Mouse (Mus musculus): Measurements from ENCODE around the gene Ccdc155. TPM values are rescaled to one million over a fixed set of nuclear protein-coding genes. Genes with fewer than 3 reads are reported as not detected.

Gene Ccdc155
- 1.2 TPM in 2 replicates for polyA plus RNA-seq (2016; fragmentation: Nextera tagmentation; extraction: Ambion mirVana)

DNA sequence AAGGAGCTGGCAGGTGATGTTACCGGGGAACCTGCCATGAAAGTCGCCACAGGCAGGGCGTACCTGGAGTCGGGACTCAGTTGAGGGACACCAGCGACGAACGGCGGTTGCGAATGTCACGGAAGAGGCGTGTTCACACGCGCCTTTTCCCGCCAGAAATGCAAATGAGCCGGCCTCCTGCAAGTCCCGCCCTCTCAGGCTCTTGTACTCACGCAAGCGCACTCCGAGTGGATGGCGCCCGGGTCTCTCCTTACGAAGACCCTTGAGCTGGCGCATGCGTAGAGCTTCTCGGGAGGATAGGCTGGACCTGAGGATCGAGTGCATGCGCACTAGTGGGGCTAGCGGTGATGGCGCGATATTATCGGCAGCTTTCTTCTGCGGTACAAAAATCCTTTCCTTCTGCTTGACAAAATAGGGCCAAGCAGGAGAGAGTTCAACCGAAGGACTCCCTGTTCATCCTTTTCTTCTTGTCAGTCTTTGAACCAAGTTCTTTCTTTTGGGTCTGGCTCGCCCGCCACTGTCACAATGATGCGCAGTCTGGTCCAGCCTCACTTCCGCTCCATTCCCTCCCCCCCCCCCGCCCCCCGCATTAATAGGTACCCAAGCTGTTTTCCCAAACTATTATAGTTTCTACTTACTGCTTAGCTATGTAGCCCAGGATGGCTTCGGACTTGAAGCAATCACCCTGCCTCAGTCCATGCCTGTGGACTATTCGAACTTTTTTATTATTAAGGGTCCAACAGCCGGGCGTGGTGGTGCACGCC is at the start of gene Ccdc155:
Ccdc155 (minus strand) TSS at position 513 of the 764 bp plus-strand sequence.
- peak; percentile 98 for ATAC-seq (ENCODE audit: low FRiP score)
- H3K27ac ChIP-seq: peak within 1 kb of the TSS; percentile 75
- H3K4me3 ChIP-seq (replicated peaks): peak within 1 kb of the TSS; percentile 46
- peaks cover 4% of the 10 kb centered on the region; the same call in 1 of the 2 replicates for H3K4me1 ChIP-seq
- peaks cover 24% of the 10 kb centered on the region for H3K27me3 ChIP-seq
- WGBS: 11% methylated on average over 42 of the region's 44 CpGs
- no peaks in the 10 kb centered on the region for H3K36me3 ChIP-seq (replicated peaks)
- 0 out of 2 replicates have a peak, but pooled peaks cover 7% of the 10 kb centered on the region for H3K9me3 ChIP-seq
- peak within 1 kb of the TSS; percentile 53 for H3K4me2 ChIP-seq
- H3K9ac ChIP-seq: peak within 1 kb of the TSS; percentile 56

DNA sequence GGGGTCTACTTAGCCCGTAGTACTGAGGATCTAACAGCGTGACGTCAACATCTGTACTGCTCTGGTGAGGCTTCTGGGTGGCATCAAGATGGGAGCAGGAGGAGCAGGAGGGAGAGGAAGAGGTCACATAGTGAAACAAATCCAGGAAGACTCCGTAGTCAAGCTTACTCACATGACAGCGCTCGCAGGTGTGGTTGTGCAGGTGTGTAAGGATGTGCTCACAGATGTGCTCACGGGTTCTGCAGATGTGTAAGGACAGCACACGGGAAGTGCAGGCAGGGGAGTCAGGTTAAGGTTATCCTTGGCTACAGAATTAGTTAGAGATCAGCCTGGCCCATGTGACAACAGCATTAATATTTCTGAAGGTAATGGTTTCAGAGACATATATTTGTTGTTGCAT is 49.1 kb upstream of the Ccdc155 start:
- Histone ChIP-seq H3K4me3 (replicated peaks) (no peak overlapping the region), H3K4me1 (no peaks in the 10 kb centered on the region), H3K4me2 (no peak overlapping the region), H3K9me3 (no peaks in the 10 kb centered on the region), H3K36me3 (replicated peaks) (no peaks in the 10 kb centered on the region), H3K9ac (no peak overlapping the region), H3K27ac (no peak overlapping the region), H3K27me3 (peaks cover 10% of the 10 kb centered on the region; the same call in 1 of the 2 replicates)
- WGBS: 88% methylated on average over 8 of the region's 8 CpGs
- no peak for ATAC-seq (ENCODE audit: low FRiP score)

DNA sequence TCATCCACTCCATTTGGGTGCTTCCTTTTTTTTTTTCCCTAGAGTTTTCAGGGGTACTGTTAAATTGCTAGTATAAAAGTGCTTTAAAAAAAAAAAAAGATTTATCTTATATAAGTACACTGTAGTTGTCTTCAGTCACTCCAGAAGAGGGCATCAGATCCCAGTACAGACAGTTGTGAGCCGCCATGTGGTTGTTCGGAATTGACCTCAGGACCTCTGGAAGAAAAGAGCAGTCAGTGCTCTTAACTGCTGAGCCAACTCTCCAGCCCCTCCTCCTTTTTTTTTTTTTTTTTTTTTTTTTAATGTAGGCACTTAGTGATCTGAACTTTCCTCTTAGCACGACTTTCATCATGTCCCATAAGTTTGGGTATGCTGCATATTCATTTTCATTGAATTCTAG is 43.0 kb upstream of the Ccdc155 start:
- Histone ChIP-seq H3K9me3 (no peaks in the 10 kb centered on the region), H3K9ac (no peak overlapping the region), H3K4me2 (no peak overlapping the region), H3K27ac (no peak overlapping the region), H3K4me1 (no peaks in the 10 kb centered on the region), H3K27me3 (no peaks in the 10 kb centered on the region), H3K36me3 (replicated peaks) (no peaks in the 10 kb centered on the region), H3K4me3 (replicated peaks) (no peak overlapping the region)
- ATAC-seq (ENCODE audit: low FRiP score): no peak
- 33% methylated on average over 3 of the region's 3 CpGs for WGBS

DNA sequence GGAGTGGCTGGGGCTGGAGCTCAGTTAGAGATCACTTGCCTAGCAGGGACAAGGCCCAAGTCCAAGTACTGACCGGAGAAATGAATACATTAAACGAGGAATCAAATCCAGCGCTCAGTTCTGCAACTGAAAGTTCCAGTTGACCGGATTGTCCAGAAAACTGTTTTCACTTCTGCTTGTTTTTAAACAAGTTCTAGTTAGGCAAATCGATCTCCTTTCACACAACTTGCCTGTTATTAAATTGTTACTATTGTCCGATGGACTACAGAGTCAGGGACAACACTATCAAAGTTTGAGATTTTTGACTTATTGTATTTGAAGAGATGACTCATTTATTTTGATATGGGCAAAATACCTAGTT is 36.7 kb upstream of the Ccdc155 start:
- Histone ChIP-seq H3K9ac (no peak overlapping the region), H3K4me1 (peaks cover 10% of the 10 kb centered on the region), H3K36me3 (replicated peaks) (no peaks in the 10 kb centered on the region), H3K27ac (no peak overlapping the region), H3K4me2 (peak overlapping the region; percentile 55), H3K9me3 (no peaks in the 10 kb centered on the region), H3K4me3 (replicated peaks) (no peak overlapping the region), H3K27me3 (peaks cover 55% of the 10 kb centered on the region)
- WGBS: 73% methylated on average over 6 of the region's 6 CpGs
- no peak for ATAC-seq (ENCODE audit: low FRiP score)

DNA sequence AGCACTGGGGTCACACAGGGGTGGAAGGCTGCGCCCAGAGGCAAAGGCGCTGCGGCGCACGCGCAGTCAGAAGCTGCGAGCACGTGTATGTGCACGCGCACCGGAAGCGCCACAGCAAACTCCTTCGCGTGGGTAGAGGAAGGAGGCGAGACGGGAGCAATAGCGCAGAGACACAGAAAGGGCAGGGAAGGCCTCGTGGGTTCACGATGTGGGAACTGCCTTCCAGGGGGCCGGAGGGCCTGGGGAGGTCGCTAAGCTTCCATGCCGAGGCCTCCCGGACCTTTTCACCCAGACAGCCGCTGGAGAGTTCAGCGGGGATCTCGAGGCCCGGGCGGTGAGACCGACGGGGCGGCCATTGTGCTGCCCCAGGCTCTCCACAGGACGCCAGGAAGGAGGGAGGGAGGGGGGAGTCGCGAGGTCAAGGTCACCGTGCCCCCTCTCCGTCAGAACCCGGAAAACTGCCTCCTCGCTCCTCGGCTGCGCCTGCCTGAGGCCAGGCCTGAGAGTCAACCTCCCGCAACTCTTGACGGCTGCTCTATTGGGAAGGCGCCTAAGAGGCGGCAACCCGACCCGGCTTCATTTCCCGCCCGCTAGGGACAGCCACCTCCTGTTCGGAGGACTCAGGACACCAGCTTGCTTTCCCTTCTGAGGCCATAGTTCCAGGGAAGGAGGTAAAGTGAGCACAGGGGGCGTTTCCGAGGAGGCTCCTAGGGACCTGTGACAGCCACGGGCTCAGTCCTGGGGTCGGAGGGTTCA is 36.1 kb upstream of the Ccdc155 start, which contains the start of gene Slc6a16:
Slc6a16 (plus strand) TSS at position 453 of the 756 bp plus-strand sequence.
- H3K27me3 ChIP-seq: peaks cover 59% of the 10 kb centered on the region
- H3K4me3 ChIP-seq (replicated peaks): peak within 1 kb of the TSS; percentile 35
- H3K4me2 ChIP-seq: peak within 1 kb of the TSS; percentile 55
- H3K4me1 ChIP-seq: peaks cover 12% of the 10 kb centered on the region
- no peak within 1 kb of the TSS for H3K27ac ChIP-seq
- peak within 1 kb of the TSS; percentile 38; the same call in 1 of the 2 replicates for H3K9ac ChIP-seq
- ATAC-seq (ENCODE audit: low FRiP score): 0 out of 2 replicates have a peak, but pooled peaks have one; percentile 23
- no peaks in the 10 kb centered on the region for H3K36me3 ChIP-seq (replicated peaks)
- WGBS: 9% methylated on average over 47 of the region's 53 CpGs
- H3K9me3 ChIP-seq: no peaks in the 10 kb centered on the region

DNA sequence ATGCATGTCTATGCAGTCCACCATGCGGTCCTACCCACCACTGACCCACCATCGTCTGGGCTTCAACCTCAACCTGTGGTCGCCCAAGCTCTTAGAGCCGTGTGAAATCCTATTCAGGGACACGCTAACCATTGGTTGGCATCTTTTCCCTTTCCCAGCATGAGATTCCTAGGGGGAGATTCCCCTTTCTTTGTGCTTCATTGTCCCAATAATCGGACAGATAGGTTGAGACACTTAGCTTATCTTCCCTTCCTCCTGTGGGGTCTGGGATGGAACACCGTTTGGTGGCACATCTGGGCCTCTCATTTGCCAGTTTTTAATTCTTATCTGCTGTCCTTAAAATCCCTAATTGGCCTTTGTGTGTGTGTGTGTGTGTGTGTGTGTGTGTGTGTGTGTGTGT is 35.4 kb upstream of the Ccdc155 start:
- no peaks in the 10 kb centered on the region for H3K9me3 ChIP-seq
- no peaks in the 10 kb centered on the region for H3K36me3 ChIP-seq (replicated peaks)
- H3K27ac ChIP-seq: no peak overlapping the region
- no peak overlapping the region; the same call in 1 of the 2 replicates for H3K4me3 ChIP-seq (replicated peaks)
- ATAC-seq (ENCODE audit: low FRiP score): no peak
- peaks cover 62% of the 10 kb centered on the region for H3K27me3 ChIP-seq
- no peak overlapping the region for H3K9ac ChIP-seq
- WGBS: 71% methylated on average over 7 of the region's 7 CpGs
- peaks cover 19% of the 10 kb centered on the region for H3K4me1 ChIP-seq
- H3K4me2 ChIP-seq: no peak overlapping the region

DNA sequence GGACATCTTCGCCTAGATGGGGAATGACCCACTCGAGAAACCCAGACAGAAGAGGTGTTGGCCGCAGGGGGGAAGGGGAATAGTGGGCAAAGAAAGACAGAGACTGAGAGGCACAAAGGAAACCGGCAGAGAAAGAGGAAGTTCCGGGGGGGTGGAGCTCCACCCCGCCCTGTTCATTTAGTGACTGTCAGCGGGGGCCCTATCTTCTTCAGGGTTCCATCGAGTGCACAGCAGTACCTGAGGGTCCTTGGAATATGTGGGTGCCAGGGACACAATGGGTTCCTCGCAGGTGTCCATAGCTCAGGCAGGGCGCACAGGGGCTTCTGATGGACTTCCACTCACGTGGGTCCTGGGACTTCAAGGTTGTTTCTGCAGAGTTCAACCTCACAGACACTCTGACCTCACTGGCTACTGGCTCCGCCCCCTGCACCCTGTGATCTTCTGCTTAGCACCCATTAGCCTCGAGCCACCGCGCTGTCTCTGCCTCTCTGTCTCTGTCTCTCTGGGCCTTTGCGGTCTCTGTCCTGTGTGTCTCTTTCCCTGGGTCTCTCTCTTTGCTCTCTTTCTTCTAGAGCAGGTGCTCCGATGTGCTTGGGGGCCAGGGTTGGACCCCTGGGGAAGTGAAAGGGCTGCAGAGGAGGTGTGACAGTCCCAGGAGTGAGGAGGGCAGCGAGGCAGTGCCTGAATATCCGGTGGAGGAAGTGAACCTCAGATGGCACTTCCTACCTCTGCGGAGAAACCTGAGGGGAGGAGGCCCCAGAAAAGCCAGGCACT is 34.2 kb upstream of the Ccdc155 start, which contains the start of gene Cd37:
Cd37 (minus strand) TSS at position 393 of the 774 bp plus-strand sequence.
- Histone ChIP-seq H3K27me3 (peaks cover 66% of the 10 kb centered on the region), H3K9me3 (no peaks in the 10 kb centered on the region), H3K9ac (no peak within 1 kb of the TSS; the same call in 1 of the 2 replicates), H3K36me3 (replicated peaks) (no peaks in the 10 kb centered on the region), H3K27ac (no peak within 1 kb of the TSS), H3K4me1 (peaks cover 31% of the 10 kb centered on the region), H3K4me3 (replicated peaks) (no peak within 1 kb of the TSS), H3K4me2 (no peak within 1 kb of the TSS)
- WGBS: 37% methylated on average over 20 of the region's 20 CpGs
- no peak for ATAC-seq (ENCODE audit: low FRiP score)

DNA sequence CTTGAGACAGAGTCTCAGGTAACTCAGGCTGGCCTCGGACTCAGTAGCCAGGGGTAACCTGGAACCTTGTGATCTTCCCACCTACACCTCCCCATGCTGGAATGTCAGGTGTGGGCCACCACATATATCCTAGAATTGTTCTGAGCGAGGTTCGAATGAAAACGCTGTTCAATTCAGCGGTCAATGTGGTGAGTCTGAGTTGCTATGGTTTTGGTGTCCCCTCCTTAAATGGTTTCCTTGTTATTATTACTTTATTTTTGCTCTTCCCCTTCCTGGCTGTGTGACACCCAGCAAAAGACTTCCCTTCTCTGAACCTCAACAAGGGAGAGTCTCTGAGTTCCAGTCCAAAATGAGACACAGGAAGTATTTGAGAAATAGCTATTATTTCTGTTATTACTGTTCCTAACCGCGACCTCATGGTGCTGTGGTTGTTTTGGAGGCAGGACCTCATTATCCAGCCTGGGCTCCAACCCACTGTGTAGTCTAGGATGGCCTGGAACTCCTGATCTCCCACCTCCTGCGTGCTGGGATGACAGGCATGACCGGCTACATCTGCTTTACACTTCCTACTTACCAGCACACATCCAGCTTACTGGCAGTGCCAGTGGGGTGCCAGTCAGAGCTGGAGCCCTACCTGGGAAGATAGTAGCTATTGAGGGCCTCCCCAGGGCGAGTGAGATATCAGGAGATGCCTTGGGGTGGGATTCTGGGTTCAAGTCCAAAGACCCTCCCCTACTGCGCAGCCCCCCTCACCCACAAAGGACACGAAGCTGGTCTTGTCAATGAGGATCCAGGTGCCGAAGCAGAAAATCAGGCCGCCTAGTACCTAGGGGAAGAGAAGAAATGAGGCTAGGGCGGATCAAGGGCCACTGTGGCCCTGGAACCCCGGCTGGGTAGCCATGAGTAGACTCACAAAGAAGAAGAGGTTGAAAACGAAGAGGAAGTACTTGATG is 33.3 kb upstream of the Ccdc155 start:
- H3K4me1 ChIP-seq: peaks cover 39% of the 10 kb centered on the region
- ATAC-seq (ENCODE audit: low FRiP score): no peak
- no peak overlapping the region for H3K4me2 ChIP-seq
- WGBS: 75% methylated on average over 17 of the region's 17 CpGs
- H3K27ac ChIP-seq: no peak overlapping the region
- H3K9me3 ChIP-seq: no peaks in the 10 kb centered on the region
- peaks cover 2% of the 10 kb centered on the region for H3K36me3 ChIP-seq (replicated peaks)
- no peak overlapping the region for H3K9ac ChIP-seq
- no peak overlapping the region for H3K4me3 ChIP-seq (replicated peaks)
- H3K27me3 ChIP-seq: peaks cover 66% of the 10 kb centered on the region

DNA sequence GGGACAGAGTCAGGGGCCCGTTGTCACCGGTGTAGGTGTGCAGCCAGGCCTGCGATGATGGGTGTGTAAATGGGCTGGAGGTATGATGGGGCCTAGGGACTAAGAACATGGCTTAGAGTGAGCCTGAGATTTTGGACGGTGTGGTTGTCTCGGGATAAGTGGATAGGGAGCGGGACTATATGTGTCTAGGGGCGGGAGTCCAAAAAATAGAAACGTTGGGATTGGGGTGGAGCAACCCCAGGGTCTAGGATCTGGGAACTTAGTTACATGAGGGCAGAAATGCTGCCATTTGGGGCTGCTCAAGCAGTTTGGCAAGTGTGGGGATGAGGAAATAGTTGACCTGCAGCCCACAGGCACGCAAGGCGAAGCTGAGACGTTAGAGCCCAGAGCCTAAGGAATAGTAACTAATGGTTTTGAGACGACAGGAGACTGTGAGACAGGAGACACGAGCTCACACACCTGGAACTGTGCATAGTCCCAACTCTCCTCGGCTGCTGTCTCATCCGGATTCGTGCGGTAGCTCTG is 31.0 kb upstream of the Ccdc155 start:
- Histone ChIP-seq H3K9me3 (no peaks in the 10 kb centered on the region), H3K36me3 (replicated peaks) (peaks cover 25% of the 10 kb centered on the region), H3K4me1 (peaks cover 46% of the 10 kb centered on the region), H3K9ac (0 out of 2 replicates have a peak overlapping the region, but pooled peaks have one; percentile 21), H3K4me2 (peak overlapping the region; percentile 42), H3K27me3 (peaks cover 54% of the 10 kb centered on the region), H3K4me3 (replicated peaks) (peak overlapping the region; percentile 25), H3K27ac (peak overlapping the region; percentile 56; the same call in 1 of the 2 replicates)
- ATAC-seq (ENCODE audit: low FRiP score): no peak; the same call in 1 of the 2 replicates
- WGBS: 28% methylated on average over 17 of the region's 17 CpGs

DNA sequence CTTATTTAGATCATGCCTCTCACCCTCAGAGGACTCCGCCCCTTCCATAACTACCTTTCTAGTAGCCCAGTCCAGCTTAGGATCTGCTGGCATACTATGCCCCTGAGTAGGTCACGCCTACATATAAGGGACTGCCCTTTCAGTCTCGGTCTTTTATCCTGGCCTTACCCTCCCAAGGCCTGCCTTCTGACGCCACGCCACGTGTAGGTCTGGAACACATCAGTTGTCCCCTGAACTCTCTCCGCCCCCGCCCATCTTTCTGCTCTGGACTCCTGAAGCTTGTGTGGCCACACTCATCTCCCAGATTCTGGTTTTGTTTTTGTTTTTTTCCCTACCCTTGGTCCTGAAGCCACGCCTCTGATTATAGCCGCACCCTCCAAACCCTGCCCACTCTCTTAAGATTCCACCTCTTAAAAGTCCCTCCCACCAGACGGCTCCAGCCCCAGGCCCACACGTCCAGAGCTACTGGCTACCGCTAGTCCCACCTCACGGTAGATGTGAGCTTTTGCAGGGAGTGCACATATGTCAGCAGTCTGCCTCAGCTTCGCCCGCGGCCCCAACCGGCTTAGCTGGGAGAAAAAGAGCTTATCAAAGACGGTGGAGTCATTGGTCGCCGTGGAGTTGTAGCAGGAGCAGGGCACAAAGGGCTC is 30.4 kb upstream of the Ccdc155 start:
- peaks cover 25% of the 10 kb centered on the region for H3K36me3 ChIP-seq (replicated peaks)
- H3K4me1 ChIP-seq: peaks cover 44% of the 10 kb centered on the region
- no peaks in the 10 kb centered on the region for H3K9me3 ChIP-seq
- 4% methylated on average over 21 of the region's 21 CpGs for WGBS
- H3K4me2 ChIP-seq: peak overlapping the region; percentile 42
- H3K4me3 ChIP-seq (replicated peaks): peak overlapping the region; percentile 25
- H3K27ac ChIP-seq: peak overlapping the region; percentile 56
- ATAC-seq (ENCODE audit: low FRiP score): peak; percentile 76
- H3K27me3 ChIP-seq: peaks cover 47% of the 10 kb centered on the region
- 0 out of 2 replicates have a peak overlapping the region, but pooled peaks have one; percentile 21 for H3K9ac ChIP-seq
